Mouse (Mus musculus): ENCODE measurements around the gene Gm21915.

DNA sequence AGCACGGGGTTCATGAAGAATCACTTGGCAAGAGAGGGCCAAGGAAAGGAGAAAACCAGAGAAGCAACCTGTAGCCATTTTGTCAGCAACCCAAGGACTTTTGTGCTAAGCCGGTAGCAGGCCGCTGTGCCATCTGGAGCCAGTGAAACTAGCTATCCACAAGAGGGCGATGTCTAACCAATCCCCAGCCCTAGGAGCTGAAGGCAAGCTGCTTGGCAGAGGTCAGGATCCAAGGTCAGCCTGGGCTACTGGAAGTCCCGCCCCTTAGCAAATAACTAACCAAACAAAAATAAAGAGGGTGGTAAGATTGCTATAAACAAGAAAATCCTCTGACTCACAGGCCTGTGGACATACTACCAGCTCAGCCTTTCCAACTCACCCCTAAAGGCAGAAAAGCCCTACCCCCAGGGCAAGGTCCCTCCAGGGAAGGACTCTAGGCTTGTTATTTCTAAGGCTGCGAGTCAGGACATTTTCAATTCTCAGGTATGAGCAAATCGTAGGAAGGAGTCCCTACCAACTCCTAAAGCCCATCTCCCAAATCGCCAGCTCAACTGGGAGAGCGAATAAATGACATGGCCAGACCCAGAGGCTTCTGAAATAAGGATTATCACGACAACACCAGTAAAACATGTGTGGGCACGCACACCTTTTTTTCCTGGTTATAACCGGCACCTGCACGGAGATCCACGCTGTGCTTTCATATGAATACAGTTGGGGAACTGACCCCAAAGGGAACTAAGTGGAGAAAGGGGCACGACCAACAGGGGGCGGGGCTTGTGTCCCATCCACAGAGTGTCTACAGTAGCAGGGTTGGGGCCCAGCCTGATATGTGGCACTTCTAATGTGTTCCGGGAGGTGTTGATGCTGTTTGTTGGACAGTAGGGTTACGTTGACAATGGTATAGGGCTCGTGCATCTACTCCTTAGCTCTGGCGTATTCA lies 42.0 kb upstream of the Gm21915 start:
- TF ChIP-seq CTCF (IDR thresholded peaks at IDR 0.05; ENCODE audit: low read depth) (peak; percentile 77), EP300 (optimal IDR thresholded peaks at IDR 0.05) (no peak)
